Mouse (Mus musculus) midbrain, embryonic 13.5 days (tissue): ENCODE data around the gene Eddm3b. TPM values are rescaled to one million over a fixed set of nuclear protein-coding genes. Genes with fewer than 3 reads are reported as not detected.

Source experiments
- ATAC-seq: fragments of 200-750 bp; cut with Nextera tagmentation; 2 replicates; pipeline ENCODE4 v1.8.0; 2017; ENCODE audit warnings: mild to moderate bottlenecking, moderate TSS enrichment, moderate library complexity
- H3K27ac ChIP-seq: fragments of 300-500 bp; sonication (generic); 2 replicates; pipeline ENCODE4 v1.5.1; 2015; ENCODE audit warnings: inconsistent platforms, mild to moderate bottlenecking, moderate library complexity
- H3K27me3 ChIP-seq: fragments of 300-500 bp; sonication (generic); 2 replicates; pipeline ENCODE4 v1.6.1; 2015; ENCODE audit warnings: mild to moderate bottlenecking, inconsistent platforms
- H3K36me3 ChIP-seq: fragments of 300-500 bp; sonication (generic); 2 replicates; pipeline ENCODE4 v1.6.1; 2015; ENCODE audit warnings: mild to moderate bottlenecking, inconsistent platforms
- H3K4me1 ChIP-seq: fragments of 300-500 bp; sonication (generic); replicated peaks from 2 replicates; pipeline ENCODE4 v1.6.1; 2015; ENCODE audit warnings: inconsistent platforms
- H3K4me2 ChIP-seq: fragments of 300-500 bp; sonication (generic); replicated peaks from 2 replicates; pipeline ENCODE4 v1.6.1; 2015; ENCODE audit warnings: moderate library complexity, mild to moderate bottlenecking, inconsistent platforms
- H3K4me3 ChIP-seq: fragments of 300-500 bp; sonication (generic); replicated peaks from 2 replicates; pipeline ENCODE4 v1.5.1; 2015; ENCODE audit warnings: mild to moderate bottlenecking, inconsistent platforms
- H3K9ac ChIP-seq: fragments of 300-500 bp; sonication (generic); replicated peaks from 2 replicates; pipeline ENCODE4 v1.6.1; 2015; ENCODE audit warnings: mild to moderate bottlenecking, inconsistent platforms
- H3K9me3 ChIP-seq: fragments of 300-500 bp; sonication (generic); 2 replicates; pipeline ENCODE4 v1.6.1; 2016; ENCODE audit warnings: mild to moderate bottlenecking, inconsistent platforms
- WGBS: fragments of 180-500 bp; shearing (Covaris S2); methylation state at CpG from one replicate; pipeline ENCODE4 v1.1.7; 2015; 5-methylcytosine and 5-hydroxymethylcytosine counted together
- polyA plus RNA-seq: library from polyadenylated mRNA; unstranded; fragments of >200 nt; fragmentation: Nextera tagmentation; extraction: Ambion mirVana; gene quantifications from 2 replicates; pipeline ENCODE4 v1.2.1, GENCODE M21; 2015

The Eddm3b gene
- polyA plus RNA-seq, result not detected in 2 replicates

GRCm38 (mm10) chr14:51113916-51114560, at the start of gene Eddm3b:
Gene Eddm3b (plus strand): TSS chr14:51114426.
- Histone ChIP-seq H3K4me2 (peak within 1 kb of the TSS; percentile 19), H3K27me3 (no peaks in the 10 kb centered on the region)

GRCm38 (mm10) chr14:51068956-51069355, 45.3 kb upstream of the Eddm3b start:
- Histone ChIP-seq H3K9ac (no peak overlapping the region), H3K4me1 (peaks cover 12% of the 10 kb centered on the region; the same call in 1 of the 2 replicates), H3K4me2 (no peak overlapping the region), H3K27me3 (no peaks in the 10 kb centered on the region), H3K9me3 (no peaks in the 10 kb centered on the region), H3K4me3 (no peak overlapping the region), H3K27ac (no peak overlapping the region), H3K36me3 (no peaks in the 10 kb centered on the region)
- no peak for ATAC-seq
- WGBS, result 93% methylated on average over 5 of the region's 5 CpGs

More at GRCm38 (mm10) chr14:51113916-51114560, at the start of gene Eddm3b:
- H3K36me3 ChIP-seq, result no peaks in the 10 kb centered on the region
- H3K4me1 ChIP-seq, result 0 out of 2 replicates have a peak, but pooled peaks cover 3% of the 10 kb centered on the region
- H3K4me3 ChIP-seq, result no peak within 1 kb of the TSS
- 37% methylated on average over 12 of the region's 12 CpGs for whole genome bisulfite sequencing
- ATAC-seq, result no peak
- no peak within 1 kb of the TSS for H3K9ac ChIP-seq
- H3K27ac ChIP-seq, result no peak within 1 kb of the TSS
- no peaks in the 10 kb centered on the region for H3K9me3 ChIP-seq

DNA sequence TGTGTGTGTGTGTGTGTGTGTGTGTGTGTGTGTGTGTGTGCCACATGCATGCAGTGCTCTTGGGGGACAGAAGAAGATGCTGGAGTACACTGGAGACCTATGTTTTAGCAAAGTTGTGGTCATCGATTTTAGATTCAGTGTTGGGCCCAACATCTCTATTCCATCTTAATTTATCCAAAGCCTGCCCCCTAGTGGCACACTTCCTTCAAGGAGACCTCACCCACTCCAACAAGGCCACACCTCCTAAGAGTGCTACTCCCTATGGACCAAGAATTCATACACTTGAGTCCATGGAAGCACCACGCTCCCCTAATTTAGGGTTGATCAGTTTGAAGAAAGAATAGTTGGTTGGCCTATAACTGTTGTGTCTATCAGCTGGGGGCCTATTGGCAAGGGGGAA, 44.6 kb upstream of the Eddm3b start:
- H3K27me3 ChIP-seq, result no peaks in the 10 kb centered on the region
- H3K9ac ChIP-seq, result no peak overlapping the region
- H3K4me1 ChIP-seq, result peaks cover 8% of the 10 kb centered on the region; the same call in 1 of the 2 replicates
- H3K4me2 ChIP-seq, result no peak overlapping the region
- ATAC-seq, result no peak
- no peaks in the 10 kb centered on the region for H3K9me3 ChIP-seq
- 82% methylated on average over 2 of the region's 2 CpGs for WGBS
- H3K27ac ChIP-seq, result no peak overlapping the region
- no peaks in the 10 kb centered on the region for H3K36me3 ChIP-seq
- H3K4me3 ChIP-seq, result no peak overlapping the region

DNA sequence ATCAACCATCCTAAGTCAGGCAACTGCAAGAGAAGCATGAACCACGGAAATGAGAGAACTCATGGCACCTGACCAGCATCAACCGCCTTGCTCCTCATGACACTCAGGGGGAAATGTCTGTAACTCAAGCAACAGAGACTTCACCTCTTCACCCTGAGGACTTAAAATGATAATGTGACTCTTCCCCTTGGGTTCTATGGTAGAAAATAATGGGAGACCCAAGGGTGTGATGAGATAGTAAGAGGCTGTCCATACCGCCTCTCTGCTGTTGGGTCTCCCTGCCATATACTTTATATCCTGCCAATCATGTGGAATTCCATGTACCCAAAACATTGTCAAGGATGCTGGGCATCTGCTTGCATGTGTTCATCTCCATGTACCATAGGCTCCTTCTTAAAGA, 39.9 kb upstream of the Eddm3b start, which contains the start of gene Olfr750:
Gene Olfr750 (minus strand): TSS at position 101 of the 400 bp plus-strand sequence.
- no peaks in the 10 kb centered on the region for H3K4me1 ChIP-seq
- no peaks in the 10 kb centered on the region for H3K27me3 ChIP-seq
- H3K36me3 ChIP-seq, result no peaks in the 10 kb centered on the region
- WGBS, result 82% methylated on average over 3 of the region's 3 CpGs
- no peak within 1 kb of the TSS for H3K4me2 ChIP-seq
- no peaks in the 10 kb centered on the region for H3K9me3 ChIP-seq
- H3K27ac ChIP-seq, result no peak within 1 kb of the TSS
- ATAC-seq, result no peak
- no peak within 1 kb of the TSS for H3K9ac ChIP-seq
- H3K4me3 ChIP-seq, result no peak within 1 kb of the TSS

- WGBS, result 85% methylated on average over 1 of the region's 1 CpGs
- no peak for ATAC-seq
These were observed 35.0 kb upstream of the Eddm3b start for GRCm38 (mm10) chr14:51079180-51079579.

GRCm38 (mm10) chr14:51081035-51081434, 33.2 kb upstream of the Eddm3b start:
- Histone ChIP-seq H3K27ac (no peak overlapping the region), H3K9me3 (no peaks in the 10 kb centered on the region), H3K27me3 (peaks cover 26% of the 10 kb centered on the region), H3K4me2 (no peak overlapping the region), H3K4me3 (no peak overlapping the region), H3K36me3 (no peaks in the 10 kb centered on the region), H3K4me1 (peaks cover 11% of the 10 kb centered on the region), H3K9ac (no peak overlapping the region)
- 98% methylated on average over 2 of the region's 2 CpGs for WGBS
- no peak for ATAC-seq

More at GRCm38 (mm10) chr14:51079180-51079579, 35.0 kb upstream of the Eddm3b start:
- Histone ChIP-seq H3K4me1 (peaks cover 11% of the 10 kb centered on the region), H3K27me3 (peaks cover 18% of the 10 kb centered on the region), H3K4me3 (no peak overlapping the region), H3K9me3 (no peaks in the 10 kb centered on the region), H3K4me2 (no peak overlapping the region), H3K27ac (no peak overlapping the region), H3K36me3 (no peaks in the 10 kb centered on the region), H3K9ac (no peak overlapping the region)

GRCm38 (mm10) chr14:51082599-51083581, 31.3 kb upstream of the Eddm3b start:
- peak overlapping the region; percentile 51 for H3K4me3 ChIP-seq
- H3K27me3 ChIP-seq, result peaks cover 26% of the 10 kb centered on the region
- no peaks in the 10 kb centered on the region for H3K9me3 ChIP-seq
- peak overlapping the region; percentile 60 for H3K9ac ChIP-seq
- 2% methylated on average over 40 of the region's 40 CpGs for WGBS
- H3K4me1 ChIP-seq, result peaks cover 11% of the 10 kb centered on the region
- ATAC-seq, result peak; percentile 86
- no peaks in the 10 kb centered on the region for H3K36me3 ChIP-seq
- no peak overlapping the region for H3K27ac ChIP-seq
- peak overlapping the region; percentile 76 for H3K4me2 ChIP-seq

DNA sequence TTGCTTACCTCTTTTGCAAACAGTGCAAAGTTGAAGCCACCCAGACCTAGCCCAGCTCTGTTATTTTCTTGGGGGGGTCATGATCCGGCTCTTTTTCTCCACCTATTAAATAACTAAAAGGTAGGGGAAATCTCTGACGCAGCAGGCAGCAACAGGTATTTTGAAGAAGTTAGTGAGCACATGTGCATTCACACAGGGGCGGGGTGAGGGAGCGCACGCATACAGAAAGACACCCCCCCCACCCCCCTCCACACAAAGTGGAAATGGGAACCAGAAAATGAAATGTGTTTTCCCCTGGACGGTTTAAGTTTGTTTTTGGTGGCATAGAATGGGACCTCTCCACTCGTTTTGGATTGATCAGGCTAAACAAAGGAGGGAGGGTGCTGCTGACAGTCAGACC, 30.4 kb upstream of the Eddm3b start:
- Histone ChIP-seq H3K4me1 (peaks cover 18% of the 10 kb centered on the region), H3K27me3 (peaks cover 26% of the 10 kb centered on the region), H3K4me3 (peak overlapping the region; percentile 51), H3K4me2 (peak overlapping the region; percentile 76), H3K9ac (peak overlapping the region; percentile 60; the same call in 1 of the 2 replicates), H3K9me3 (no peaks in the 10 kb centered on the region), H3K36me3 (no peaks in the 10 kb centered on the region), H3K27ac (no peak overlapping the region)
- 13% methylated on average over 7 of the region's 7 CpGs for WGBS
- ATAC-seq, result no peak

DNA sequence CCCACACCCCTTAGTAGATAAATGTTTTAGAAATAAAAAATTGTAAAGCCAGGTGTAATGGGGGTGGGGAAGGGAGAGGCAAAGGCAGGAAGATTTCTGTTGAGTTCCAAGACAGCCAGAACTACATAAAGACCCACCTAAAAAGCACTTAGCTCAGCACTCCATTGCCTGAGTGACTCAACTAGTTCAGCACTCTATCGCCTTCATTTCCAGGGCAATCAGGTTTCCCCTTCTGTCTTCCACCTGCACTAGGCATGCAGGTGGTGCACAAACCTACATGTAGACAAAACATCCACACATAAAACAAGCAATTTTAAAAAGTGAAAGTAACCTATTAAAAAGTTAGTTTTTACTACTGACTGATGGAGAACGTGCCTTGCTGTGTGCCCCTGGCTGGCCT, 29.1 kb upstream of the Eddm3b start:
- 80% methylated on average over 2 of the region's 2 CpGs for WGBS
- H3K4me2 ChIP-seq, result no peak overlapping the region

GRCm38 (mm10) chr14:51085911-51086310, 28.3 kb upstream of the Eddm3b start:
- 83% methylated on average over 4 of the region's 4 CpGs for WGBS
- H3K36me3 ChIP-seq, result no peaks in the 10 kb centered on the region
- no peak overlapping the region for H3K4me2 ChIP-seq
- no peak for ATAC-seq
- H3K9me3 ChIP-seq, result no peaks in the 10 kb centered on the region
- no peak overlapping the region for H3K27ac ChIP-seq
- no peak overlapping the region for H3K4me3 ChIP-seq
- no peak overlapping the region for H3K9ac ChIP-seq
- H3K27me3 ChIP-seq, result peaks cover 21% of the 10 kb centered on the region
- H3K4me1 ChIP-seq, result peaks cover 23% of the 10 kb centered on the region

More for the DNA sequence above, 29.1 kb upstream of the Eddm3b start:
- H3K9ac ChIP-seq, result no peak overlapping the region
- ATAC-seq, result no peak
- no peaks in the 10 kb centered on the region for H3K36me3 ChIP-seq
- peaks cover 25% of the 10 kb centered on the region for H3K27me3 ChIP-seq
- H3K27ac ChIP-seq, result no peak overlapping the region
- no peak overlapping the region for H3K4me3 ChIP-seq
- H3K9me3 ChIP-seq, result no peaks in the 10 kb centered on the region
- peaks cover 20% of the 10 kb centered on the region for H3K4me1 ChIP-seq

DNA sequence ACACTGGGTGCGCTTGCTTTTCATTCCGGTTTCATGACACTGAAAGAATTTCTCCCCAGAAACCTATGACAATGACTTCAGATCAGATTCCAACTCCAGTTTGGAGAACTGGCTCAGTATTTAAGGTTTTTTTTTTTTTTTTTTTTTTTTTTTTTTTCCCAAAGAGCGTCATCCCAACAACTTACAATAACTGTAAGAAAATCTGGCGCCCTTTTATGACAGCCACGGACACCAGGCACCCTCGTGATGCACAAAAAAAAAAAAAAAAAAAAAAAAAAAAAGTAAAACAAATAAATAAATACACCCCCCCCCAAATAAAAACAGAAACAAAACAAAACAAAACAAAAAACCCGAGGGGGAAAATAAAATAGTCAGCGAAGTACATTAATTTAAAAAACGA, 26.5 kb upstream of the Eddm3b start:
- no peak overlapping the region for H3K27ac ChIP-seq
- H3K9ac ChIP-seq, result no peak overlapping the region
- no peak for ATAC-seq
- peaks cover 21% of the 10 kb centered on the region for H3K27me3 ChIP-seq
- peak overlapping the region; percentile 73 for H3K4me2 ChIP-seq
- H3K4me3 ChIP-seq, result peak overlapping the region; percentile 52
- H3K36me3 ChIP-seq, result no peaks in the 10 kb centered on the region
- H3K9me3 ChIP-seq, result no peaks in the 10 kb centered on the region
- WGBS, result 12% methylated on average over 9 of the region's 9 CpGs
- peaks cover 26% of the 10 kb centered on the region for H3K4me1 ChIP-seq
